Mouse (Mus musculus) heart, embryonic 15.5 days (tissue): ENCODE data around the gene Mrpl14. TPM values are rescaled to one million over a fixed set of nuclear protein-coding genes. Genes with fewer than 3 reads are reported as not detected.

ENCODE experiments used
- ATAC-seq: fragments of 200-750 bp; cut with Nextera tagmentation; replicated peaks from 2 replicates; pipeline ENCODE4 v1.8.0; 2017; ENCODE audit warnings: low read depth, moderate TSS enrichment; ENCODE audit not compliant: insufficient number of reproducible peaks, insufficient read depth, low FRiP score
- H3K27ac ChIP-seq: fragments of 300-500 bp; sonication (generic); 2 replicates; pipeline ENCODE4 v1.5.1; 2015; ENCODE audit warnings: mild to moderate bottlenecking, inconsistent platforms
- H3K27me3 ChIP-seq: fragments of 300-500 bp; sonication (generic); 2 replicates; pipeline ENCODE4 v1.6.1; 2015; ENCODE audit warnings: inconsistent platforms
- H3K36me3 ChIP-seq: fragments of 300-500 bp; sonication (generic); 2 replicates; pipeline ENCODE4 v1.6.1; 2015; ENCODE audit warnings: mild to moderate bottlenecking, inconsistent platforms
- H3K4me1 ChIP-seq: fragments of 300-500 bp; sonication (generic); replicated peaks from 2 replicates; pipeline ENCODE4 v1.6.1; 2015; ENCODE audit warnings: inconsistent platforms
- H3K4me2 ChIP-seq: fragments of 300-500 bp; sonication (generic); 2 replicates; pipeline ENCODE4 v1.6.1; 2015; ENCODE audit warnings: inconsistent platforms, mild to moderate bottlenecking, moderate library complexity
- H3K4me3 ChIP-seq: fragments of 300-500 bp; sonication (generic); 2 replicates; pipeline ENCODE4 v1.5.1; 2015; ENCODE audit warnings: mild to moderate bottlenecking, inconsistent platforms
- H3K9ac ChIP-seq: fragments of 300-500 bp; sonication (generic); 2 replicates; pipeline ENCODE4 v1.6.1; 2015; ENCODE audit warnings: mild to moderate bottlenecking, inconsistent platforms
- H3K9me3 ChIP-seq: fragments of 300-500 bp; sonication (generic); replicated peaks from 2 replicates; pipeline ENCODE4 v1.6.1; 2016; ENCODE audit warnings: inconsistent platforms
- WGBS: fragments of 180-500 bp; shearing (Covaris S2); methylation state at CpG from one replicate; pipeline ENCODE4 v1.1.7; 2015; ENCODE audit warnings: mixed read lengths; 5-methylcytosine and 5-hydroxymethylcytosine counted together
- polyA plus RNA-seq: library from polyadenylated mRNA; unstranded; fragments of >200 nt; fragmentation: Nextera tagmentation; extraction: Ambion mirVana; gene quantifications from 2 replicates; pipeline ENCODE4 v1.2.1, GENCODE M21; 2015

Mrpl14 gene
- polyA plus RNA-seq, 1 experiment from 2014 or later = 124 TPM

GRCm38 (mm10) chr17:45689120-45689519 is 3.0 kb downstream of the Mrpl14 start:
- no peaks in the 10 kb centered on the region for H3K36me3 ChIP-seq
- ATAC-seq = no peak
- WGBS = 56% methylated on average over 9 of the region's 9 CpGs
- no peak overlapping the region for H3K27ac ChIP-seq
- H3K4me1 ChIP-seq = peaks cover 47% of the 10 kb centered on the region
- no peaks in the 10 kb centered on the region for H3K9me3 ChIP-seq
- H3K27me3 ChIP-seq = no peaks in the 10 kb centered on the region
- H3K4me2 ChIP-seq = no peak overlapping the region
- H3K9ac ChIP-seq = no peak overlapping the region
- no peak overlapping the region for H3K4me3 ChIP-seq

GRCm38 (mm10) chr17:45690044-45690443 is 3.9 kb downstream of the Mrpl14 start:
- 89% methylated on average over 4 of the region's 4 CpGs for WGBS
- Histone ChIP-seq H3K4me1 (peaks cover 45% of the 10 kb centered on the region), H3K27ac (no peak overlapping the region), H3K36me3 (no peaks in the 10 kb centered on the region), H3K27me3 (no peaks in the 10 kb centered on the region), H3K4me3 (no peak overlapping the region), H3K9me3 (no peaks in the 10 kb centered on the region), H3K4me2 (no peak overlapping the region), H3K9ac (no peak overlapping the region)
- no peak for ATAC-seq

- no peak overlapping the region for H3K9ac ChIP-seq
- no peak for ATAC-seq
- no peak overlapping the region for H3K4me3 ChIP-seq
- H3K27ac ChIP-seq = no peak overlapping the region
- no peaks in the 10 kb centered on the region for H3K27me3 ChIP-seq
- WGBS = 76% methylated on average over 5 of the region's 5 CpGs
- no peaks in the 10 kb centered on the region; the same call in 1 of the 2 replicates for H3K36me3 ChIP-seq
- no peak overlapping the region for H3K4me2 ChIP-seq
- H3K9me3 ChIP-seq = no peaks in the 10 kb centered on the region
- peaks cover 48% of the 10 kb centered on the region for H3K4me1 ChIP-seq
Observed at GRCm38 (mm10) chr17:45692159-45692558, 6.0 kb downstream of the Mrpl14 start.

GRCm38 (mm10) chr17:45693812-45694565 is 7.9 kb downstream of the Mrpl14 start:
- H3K4me1 ChIP-seq = peaks cover 39% of the 10 kb centered on the region
- 0 out of 2 replicates have a peak overlapping the region, but pooled peaks have one; percentile 11 for H3K4me2 ChIP-seq
- WGBS = 52% methylated on average over 18 of the region's 18 CpGs
- ATAC-seq = no peak
- H3K27me3 ChIP-seq = no peaks in the 10 kb centered on the region
- no peak overlapping the region for H3K9ac ChIP-seq
- H3K4me3 ChIP-seq = no peak overlapping the region
- H3K9me3 ChIP-seq = no peaks in the 10 kb centered on the region
- H3K36me3 ChIP-seq = peaks cover 7% of the 10 kb centered on the region
- H3K27ac ChIP-seq = peak overlapping the region; percentile 21; the same call in 1 of the 2 replicates

- H3K27ac ChIP-seq = 0 out of 2 replicates have a peak overlapping the region, but pooled peaks have one; percentile 40
- 56% methylated on average over 23 of the region's 23 CpGs for WGBS
- no peak for ATAC-seq
- peaks cover 7% of the 10 kb centered on the region for H3K36me3 ChIP-seq
- H3K27me3 ChIP-seq = no peaks in the 10 kb centered on the region
- no peak overlapping the region for H3K4me2 ChIP-seq
- H3K4me3 ChIP-seq = no peak overlapping the region
- H3K9ac ChIP-seq = no peak overlapping the region; the same call in 1 of the 2 replicates
- peaks cover 43% of the 10 kb centered on the region for H3K4me1 ChIP-seq
- H3K9me3 ChIP-seq = no peaks in the 10 kb centered on the region
Observed at GRCm38 (mm10) chr17:45695227-45696120, 9.4 kb downstream of the Mrpl14 start.

GRCm38 (mm10) chr17:45696981-45697380 is 10.9 kb downstream of the Mrpl14 start:
- no peak overlapping the region for H3K4me2 ChIP-seq
- H3K27me3 ChIP-seq = no peaks in the 10 kb centered on the region
- peaks cover 7% of the 10 kb centered on the region for H3K36me3 ChIP-seq
- no peak for ATAC-seq
- H3K9me3 ChIP-seq = no peaks in the 10 kb centered on the region
- no peak overlapping the region for H3K27ac ChIP-seq
- H3K4me3 ChIP-seq = no peak overlapping the region
- no peak overlapping the region for H3K9ac ChIP-seq
- H3K4me1 ChIP-seq = peaks cover 53% of the 10 kb centered on the region
- WGBS = 86% methylated on average over 9 of the region's 9 CpGs

- Histone ChIP-seq H3K4me2 (no peak overlapping the region), H3K4me3 (no peak overlapping the region), H3K27me3 (no peaks in the 10 kb centered on the region), H3K9ac (no peak overlapping the region), H3K9me3 (no peaks in the 10 kb centered on the region), H3K36me3 (peaks cover 7% of the 10 kb centered on the region), H3K27ac (no peak overlapping the region; the same call in 1 of the 2 replicates), H3K4me1 (peaks cover 46% of the 10 kb centered on the region)
- WGBS = 59% methylated on average over 6 of the region's 6 CpGs
- no peak for ATAC-seq
Observed at GRCm38 (mm10) chr17:45698368-45698767, 12.2 kb downstream of the Mrpl14 start.

GRCm38 (mm10) chr17:45699039-45699740 is 13.1 kb downstream of the Mrpl14 start:
- 89% methylated on average over 3 of the region's 3 CpGs for WGBS
- peaks cover 38% of the 10 kb centered on the region for H3K4me1 ChIP-seq
- H3K36me3 ChIP-seq = peaks cover 7% of the 10 kb centered on the region
- H3K4me3 ChIP-seq = no peak overlapping the region
- H3K4me2 ChIP-seq = no peak overlapping the region
- no peak for ATAC-seq
- no peak overlapping the region for H3K27ac ChIP-seq
- no peaks in the 10 kb centered on the region for H3K9me3 ChIP-seq
- no peak overlapping the region for H3K9ac ChIP-seq
- no peaks in the 10 kb centered on the region for H3K27me3 ChIP-seq

GRCm38 (mm10) chr17:45700496-45701235 is 14.5 kb downstream of the Mrpl14 start:
- Histone ChIP-seq H3K4me2 (peak overlapping the region; percentile 17; the same call in 1 of the 2 replicates), H3K9ac (no peak overlapping the region), H3K9me3 (no peaks in the 10 kb centered on the region), H3K36me3 (peaks cover 7% of the 10 kb centered on the region), H3K4me1 (peaks cover 25% of the 10 kb centered on the region), H3K27ac (peak overlapping the region; percentile 52), H3K4me3 (no peak overlapping the region), H3K27me3 (no peaks in the 10 kb centered on the region)
- 0 out of 2 replicates have a peak, but pooled peaks have one; percentile 32 for ATAC-seq
- 30% methylated on average over 11 of the region's 16 CpGs for WGBS

- Histone ChIP-seq H3K4me1 (peaks cover 22% of the 10 kb centered on the region), H3K27ac (peak overlapping the region; percentile 52), H3K4me3 (no peak overlapping the region), H3K9ac (no peak overlapping the region), H3K4me2 (peak overlapping the region; percentile 17; the same call in 1 of the 2 replicates), H3K36me3 (peaks cover 7% of the 10 kb centered on the region), H3K9me3 (no peaks in the 10 kb centered on the region), H3K27me3 (no peaks in the 10 kb centered on the region)
- WGBS = 56% methylated on average over 9 of the region's 9 CpGs
- ATAC-seq = no peak
Observed at GRCm38 (mm10) chr17:45701236-45701591, 15.1 kb downstream of the Mrpl14 start.
